Mouse (Mus musculus) bone marrow macrophage, adult 2 months (primary cell): ENCODE results near the gene Sigirr.

Experiments used
- CTCF ChIP-seq: IDR thresholded peaks from 2 replicates; pipeline ENCODE4 v1.5.1; 2012; ENCODE audit warnings: low read depth, mild to moderate bottlenecking, low read length, moderate library complexity
- POLR2A ChIP-seq: IDR thresholded peaks from 2 replicates; pipeline ENCODE4 v1.6.1; 2012; ENCODE audit warnings: mild to moderate bottlenecking, low read depth, low read length, borderline replicate concordance

DNA sequence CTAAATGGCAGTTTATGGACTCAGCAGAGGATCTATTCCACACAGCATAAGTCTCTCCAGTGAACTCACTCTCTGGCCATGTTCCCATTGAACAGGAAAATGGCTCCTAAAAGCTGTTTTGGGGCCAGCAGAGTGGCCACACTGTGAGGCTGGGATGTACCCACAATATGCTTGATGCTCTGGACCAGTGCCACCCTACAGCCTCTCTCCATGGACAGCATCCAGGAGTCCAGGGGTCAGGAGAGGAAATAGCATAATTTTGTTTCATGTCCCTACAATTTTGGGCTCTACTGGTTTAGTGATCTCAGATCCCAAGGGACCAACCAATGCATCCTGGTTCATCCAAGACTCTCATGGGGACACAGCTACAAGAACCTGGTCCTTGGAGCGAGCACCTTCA, 42.8 kb downstream of the Sigirr start:
- TF ChIP-seq POLR2A (no peak), CTCF (no peak)
